Mouse (Mus musculus) left cerebral cortex, postnatal 14 days (tissue): ENCODE measurements at regions not wholly inside any gene's neighbourhood (a gene's known extent, or its start where the extent isn't known, plus 50 kb on each side); places are given as distances from the start of the nearest gene placed in this dataset.

Experiments used
- DNase-seq, 2 experiments: peaks; one replicate each; pipeline ENCODE4 v3.0.0; 2021 to 2022; ENCODE audit warnings: low spot score in 2 of 2, mixed read lengths in 1 of 2
- intact Hi-C: fragments of 180-260 bp; cut with DNase I; formaldehyde crosslinking; loops from one replicate; pipeline ENCODE4 v1.15.1; 2025

GRCm38 (mm10) chr8:92616341-92617115 is 57.6 kb upstream of the Irx6 start:
- intact Hi-C loops = no loop called here
- DNase-seq = no peak

- DNase-seq = peak; percentile 8 to 23
- intact Hi-C loops = no loop called here
These were observed 55.8 kb upstream of the Irx6 start for GRCm38 (mm10) chr8:92618281-92618680.
